Mouse (Mus musculus): ENCODE data around the gene Ddx20. TPM values are rescaled to one million over a fixed set of nuclear protein-coding genes. Genes with fewer than 3 reads are reported as not detected.

Ddx20 gene
- 10 to 100 TPM; 10.6 to 11.8 TPM for total RNA-seq (2021)

- DNase-seq = peak; percentile 92 to 93
- intact Hi-C loops (cut with DNase I) = loop anchor here (1.0 to 2.0 kb wide), 5 partner anchors 15 to 271 kb away; partner anchors contain the start of genes Rap1a and Wdr77
Measured at GRCm38 (mm10) chr3:105687324-105688060, at the start of gene Ddx20. TSS of gene Ddx20 (minus strand) at chr3:105687574.

GRCm38 (mm10) chr3:105737070-105737469, 49.7 kb upstream of the Ddx20 start:
- no peak for DNase-seq
- intact Hi-C loops (cut with DNase I) = no loop called here

- intact Hi-C loops (cut with DNase I) = no loop called here
- DNase-seq = no peak
Measured at GRCm38 (mm10) chr3:105736148-105736547, 48.8 kb upstream of the Ddx20 start.

- intact Hi-C loops (cut with DNase I) = no loop called here
Measured at GRCm38 (mm10) chr3:105735285-105735684, 47.9 kb upstream of the Ddx20 start.

GRCm38 (mm10) chr3:105733538-105733937, 46.2 kb upstream of the Ddx20 start:
- no peak for DNase-seq
- intact Hi-C loops (cut with DNase I) = no loop called here

More at GRCm38 (mm10) chr3:105735285-105735684, 47.9 kb upstream of the Ddx20 start:
- DNase-seq = no peak

GRCm38 (mm10) chr3:105732360-105732759, 45.0 kb upstream of the Ddx20 start:
- no peak for DNase-seq
- intact Hi-C loops (cut with DNase I) = no loop called here

- DNase-seq = peak in 1 of 2 experiments; percentile 69
Measured at GRCm38 (mm10) chr3:105726037-105726436, 38.7 kb upstream of the Ddx20 start.

GRCm38 (mm10) chr3:105722510-105722909, 35.1 kb upstream of the Ddx20 start:
- intact Hi-C loops (cut with DNase I) = no loop called here
- no peak for DNase-seq

More at GRCm38 (mm10) chr3:105726037-105726436, 38.7 kb upstream of the Ddx20 start:
- intact Hi-C loops (cut with DNase I) = loop anchor here (1.0 to 5.0 kb wide), 5 partner anchors 39 to 231 kb away; partner anchors contain the start of genes Ddx20 and Wdr77

GRCm38 (mm10) chr3:105721681-105722201, 34.4 kb upstream of the Ddx20 start:
- no peak for DNase-seq
- intact Hi-C loops (cut with DNase I) = no loop called here

GRCm38 (mm10) chr3:105720514-105720913, 33.1 kb upstream of the Ddx20 start:
- intact Hi-C loops (cut with DNase I) = no loop called here
- DNase-seq = no peak

- intact Hi-C loops (cut with DNase I) = no loop called here
- DNase-seq = no peak
Measured at GRCm38 (mm10) chr3:105719979-105720378, 32.6 kb upstream of the Ddx20 start.

GRCm38 (mm10) chr3:105718746-105719145, 31.4 kb upstream of the Ddx20 start:
- no peak for DNase-seq
- intact Hi-C loops (cut with DNase I) = no loop called here

- intact Hi-C loops (cut with DNase I) = no loop called here
- DNase-seq = no peak
Measured at GRCm38 (mm10) chr3:105717856-105718555, 30.6 kb upstream of the Ddx20 start.

- intact Hi-C loops (cut with DNase I) = no loop called here
- no peak for DNase-seq
Measured at GRCm38 (mm10) chr3:105716353-105717000, 29.1 kb upstream of the Ddx20 start.

- intact Hi-C loops (cut with DNase I) = no loop called here
- DNase-seq = no peak
Measured at GRCm38 (mm10) chr3:105714820-105715167, 27.4 kb upstream of the Ddx20 start.

GRCm38 (mm10) chr3:105714091-105714819, 26.9 kb upstream of the Ddx20 start:
- DNase-seq = peak in 1 of 2 experiments; percentile 49
- intact Hi-C loops (cut with DNase I) = no loop called here

- DNase-seq = no peak
- intact Hi-C loops (cut with DNase I) = no loop called here
Measured at GRCm38 (mm10) chr3:105712827-105713226, 25.5 kb upstream of the Ddx20 start.

GRCm38 (mm10) chr3:105711741-105712140, 24.4 kb upstream of the Ddx20 start:
- DNase-seq = peak; percentile 63 to 77
- intact Hi-C loops (cut with DNase I) = no loop called here

- intact Hi-C loops (cut with DNase I) = no loop called here
- DNase-seq = no peak
Measured at GRCm38 (mm10) chr3:105710246-105710645, 22.9 kb upstream of the Ddx20 start.

GRCm38 (mm10) chr3:105707590-105707989, 20.2 kb upstream of the Ddx20 start:
- intact Hi-C loops (cut with DNase I) = no loop called here
- DNase-seq = no peak
